Mouse (Mus musculus) sigmoid colon, adult 10 weeks (tissue): ENCODE data around the gene Srsf5. TPM values are rescaled to one million over a fixed set of nuclear protein-coding genes. Genes with fewer than 3 reads are reported as not detected.

Experiments used
- polyA plus RNA-seq: library from polyadenylated mRNA; stranded (reverse); fragments of 350-450 nt; fragmentation: Illumina TruSeq; extraction: RNeasy Lipid Tissue Mini Kit (QIAGEN cat#74804); gene quantifications from one replicate; pipeline ENCODE4 v1.2.3, GENCODE M21; 2014; ENCODE audit warnings: low read depth, low replicate concordance

Srsf5 gene
- polyA plus RNA-seq, result 800 TPM

DNA sequence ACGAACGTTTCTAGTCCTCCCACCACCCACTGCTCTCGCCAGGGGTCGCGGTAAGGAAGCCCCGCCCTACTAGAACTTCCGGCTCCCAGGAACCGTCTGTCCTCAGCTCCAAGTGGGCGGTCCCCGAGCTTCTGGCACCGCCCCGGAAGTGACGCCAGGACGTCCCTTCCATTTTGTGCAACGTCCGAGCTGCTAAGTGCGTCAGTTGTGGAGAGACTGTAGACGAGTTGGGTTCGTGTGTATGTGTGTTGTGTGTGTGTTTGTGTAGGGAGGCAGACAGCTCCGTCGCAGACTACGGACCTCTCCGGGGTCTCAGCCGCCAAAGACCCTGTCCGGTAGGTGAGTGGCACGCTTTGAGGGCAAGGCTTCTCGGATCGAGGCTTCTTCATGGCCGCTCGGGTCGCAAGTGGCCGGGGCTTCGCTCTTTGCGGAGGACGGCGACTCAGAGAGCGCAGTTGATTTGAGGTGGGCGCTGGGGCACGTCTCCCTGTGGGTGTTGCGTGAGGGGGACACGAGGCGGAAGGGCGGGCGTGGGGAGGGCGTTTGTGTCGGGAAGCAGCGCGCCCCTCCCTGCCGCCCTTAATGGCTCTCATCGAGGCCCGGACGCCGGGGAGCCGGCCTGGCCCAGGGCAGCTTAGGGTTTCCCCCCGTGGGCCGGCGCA, at the start of gene Srsf5:
Gene Srsf5 (plus strand): TSS at position 171 of the 662 bp plus-strand sequence.

DNA sequence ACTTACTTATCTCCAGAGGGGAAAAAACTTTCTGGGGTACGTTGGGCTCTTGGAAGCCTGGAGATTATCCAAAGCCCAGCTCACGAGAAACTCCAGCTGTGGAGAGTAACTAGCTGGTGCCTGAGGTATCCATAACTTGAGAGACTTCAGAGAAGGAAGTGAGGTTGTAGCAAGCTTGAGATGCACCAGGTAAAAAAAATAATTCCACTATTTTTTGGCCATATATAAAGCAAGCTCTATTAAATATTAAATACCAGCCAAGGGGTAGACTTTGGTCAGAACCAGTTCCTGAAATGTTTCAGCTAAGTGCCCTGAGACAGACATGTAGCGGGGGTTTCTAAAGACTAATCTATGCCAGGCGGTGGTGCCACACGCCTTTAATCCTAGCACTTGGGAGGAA, 23.3 kb downstream of the Srsf5 start, which contains the start of gene Slc10a1:
Gene Slc10a1 (minus strand): TSS at position 101 of the 400 bp plus-strand sequence.

Other genes starting within 250 kb of the Srsf5 start
- 0.41 TPM for gene Ccdc177, start 184.8 kb upstream of the Srsf5 start, polyA plus RNA-seq
- 71.7 TPM for gene Susd6, start 155.0 kb upstream of the Srsf5 start, polyA plus RNA-seq
- gene Slc10a1, start 23.2 kb downstream of the Srsf5 start, polyA plus RNA-seq, result not detected
- 1.2 TPM for gene Smoc1, start 81.3 kb downstream of the Srsf5 start, polyA plus RNA-seq